Mouse (Mus musculus): Measurements from ENCODE around the gene Chn1. TPM values are rescaled to one million over a fixed set of nuclear protein-coding genes. Genes with fewer than 3 reads are reported as not detected.

Chn1 gene
- total and polyA plus RNA-seq, 3 experiments, result 4.2 to 17.0 (median 9.9) TPM

- peaks cover 12 to 16% of the 10 kb centered on the region in 2 experiments for H3K4me1 ChIP-seq (ENCODE audit: control insufficient read depth in 1 of 2, insufficient read depth in 2 of 2)
- H3K27ac ChIP-seq (ENCODE audit: insufficient read depth, low read depth), result no peak overlapping the region
- H3K4me2 ChIP-seq (ENCODE audit: insufficient read depth, low read depth, poor library complexity, severe bottlenecking), result peak overlapping the region; percentile 44
- in situ Hi-C loops (cut with MboI; ENCODE audit: low pct_ligation_motif_present, low pct_unique_long_range_greater_than_20kb, low sequenced_read_pairs), result loop anchor here (25.0 kb wide), 2 partner anchors 395 to 1070 kb away; partner anchors contain the start of genes Evx2 and Hoxd13
- DNase-seq (ENCODE audit: extremely low read depth), result peak; percentile 17
- dilution Hi-C loops (cut with MboI; ENCODE audit: extremely low pct_ligation_motif_present, extremely low pct_unique_long_range_greater_than_20kb, low sequenced_read_pairs), result no loop called here
- no peaks in the 10 kb centered on the region for H3K79me2 ChIP-seq (replicated peaks; ENCODE audit: control insufficient read depth, extremely low read depth, insufficient read depth, poor library complexity, severe bottlenecking)
- TF ChIP-seq MEF2A (IDR thresholded peaks at IDR 0.05; ENCODE audit: borderline replicate concordance, low read depth, low read length), result no peak
- TF ChIP-seq BHLHE40 (IDR thresholded peaks at IDR 0.05; ENCODE audit: low read depth, low read length), result 0 out of 2 replicates have a peak, but pooled peaks have one; percentile 28
- H3K9ac ChIP-seq (ENCODE audit: insufficient read depth, low read depth), result no peak overlapping the region
- no peaks in the 10 kb centered on the region for H3K36me3 ChIP-seq (replicated peaks in 1 of 2; ENCODE audit: control insufficient read depth in 1 of 2, insufficient read depth in 1 of 2, low read length in 1 of 2)
- no peaks in the 10 kb centered on the region for H3K9me3 ChIP-seq (replicated peaks; ENCODE audit: low read length)
- no peak overlapping the region for H3K4me3 ChIP-seq (replicated peaks in 1 of 3; ENCODE audit: low read depth in 2 of 3, low read length in 2 of 3, poor library complexity in 1 of 3)
- peaks cover 1% of the 10 kb centered on the region for H3K27me3 ChIP-seq (replicated peaks)
Measured at GRCm38 (mm10) chr2:73592231-73593100, 182.7 kb downstream of the Chn1 start.

GRCm38 (mm10) chr2:73591246-73591645, 183.9 kb downstream of the Chn1 start:
- in situ Hi-C loops (cut with MboI; ENCODE audit: low pct_ligation_motif_present, low pct_unique_long_range_greater_than_20kb, low sequenced_read_pairs) (loop anchor here (25.0 kb wide), 2 partner anchors 396 to 1071 kb away; partner anchors contain the start of genes Evx2 and Hoxd13), dilution Hi-C loops (cut with MboI; ENCODE audit: extremely low pct_ligation_motif_present, extremely low pct_unique_long_range_greater_than_20kb, low sequenced_read_pairs) (no loop called here)
- Histone ChIP-seq H3K9me3 (replicated peaks; ENCODE audit: low read length) (no peaks in the 10 kb centered on the region), H3K27me3 (replicated peaks) (peaks cover 1% of the 10 kb centered on the region), H3K4me3 (replicated peaks in 1 of 3; ENCODE audit: low read depth in 2 of 3, low read length in 2 of 3, poor library complexity in 1 of 3) (no peak overlapping the region), H3K27ac (ENCODE audit: insufficient read depth, low read depth) (no peak overlapping the region), H3K79me2 (replicated peaks; ENCODE audit: control insufficient read depth, extremely low read depth, insufficient read depth, poor library complexity, severe bottlenecking) (no peaks in the 10 kb centered on the region), H3K4me2 (ENCODE audit: insufficient read depth, low read depth, poor library complexity, severe bottlenecking) (no peak overlapping the region), H3K4me1 (ENCODE audit: control insufficient read depth in 1 of 2, insufficient read depth in 2 of 2) (peaks cover 12 to 16% of the 10 kb centered on the region in 2 experiments), H3K9ac (ENCODE audit: insufficient read depth, low read depth) (no peak overlapping the region), H3K36me3 (replicated peaks in 1 of 2; ENCODE audit: control insufficient read depth in 1 of 2, insufficient read depth in 1 of 2, low read length in 1 of 2) (no peaks in the 10 kb centered on the region)
- no peak for DNase-seq (ENCODE audit: extremely low read depth)
- no peak for TF ChIP-seq ETS1 (conservative IDR thresholded peaks at IDR 0.05; ENCODE audit: low read depth, low read length)
- TF ChIP-seq GABPA (IDR thresholded peaks at IDR 0.05; ENCODE audit: insufficient replicate concordance, low read depth, low read length), result no peak
- TF ChIP-seq IRF4 (IDR thresholded peaks at IDR 0.05; ENCODE audit: low read depth, low read length), result no peak
- no peak for TF ChIP-seq MXI1 (IDR thresholded peaks at IDR 0.05; ENCODE audit: low read depth, low read length)
- TF ChIP-seq PAX5 (IDR thresholded peaks at IDR 0.05; ENCODE audit: low read length), result no peak
- no peak for TF ChIP-seq HCFC1 (IDR thresholded peaks at IDR 0.05; ENCODE audit: low read depth, low read length)
- no peak for TF ChIP-seq USF2 (conservative IDR thresholded peaks at IDR 0.05; ENCODE audit: low read depth, low read length)
- TF ChIP-seq CHD1 (IDR thresholded peaks at IDR 0.05; ENCODE audit: low read depth, low read length), result no peak
- TF ChIP-seq EP300 (IDR thresholded peaks at IDR 0.05; ENCODE audit: low read length), result no peak
- no peak for TF ChIP-seq TBP (conservative IDR thresholded peaks at IDR 0.05; ENCODE audit: low read depth, low read length)
- no peak for TF ChIP-seq CHD2 (IDR thresholded peaks at IDR 0.05; ENCODE audit: low read length)
- no peak for TF ChIP-seq KAT2A (IDR thresholded peaks at IDR 0.05; ENCODE audit: insufficient replicate concordance, low read length)
- no peak for TF ChIP-seq ZC3H11A (IDR thresholded peaks at IDR 0.05; ENCODE audit: low read depth, low read length)
- TF ChIP-seq JUND (conservative IDR thresholded peaks at IDR 0.05; ENCODE audit: low read depth, low read length), result no peak
- no peak for TF ChIP-seq MEF2A (IDR thresholded peaks at IDR 0.05; ENCODE audit: borderline replicate concordance, low read depth, low read length)
- no peak for TF ChIP-seq TCF12 (IDR thresholded peaks at IDR 0.05; ENCODE audit: low read depth, low read length)
- no peak for TF ChIP-seq ZNF384 (IDR thresholded peaks at IDR 0.05; ENCODE audit: low read depth, low read length)
- TF ChIP-seq NRF1 (IDR thresholded peaks at IDR 0.05; ENCODE audit: low read depth, low read length), result no peak
- TF ChIP-seq ZMIZ1 (IDR thresholded peaks at IDR 0.05; ENCODE audit: low read depth, low read length), result no peak
- no peak for TF ChIP-seq RCOR1 (conservative IDR thresholded peaks at IDR 0.05; ENCODE audit: low read depth, low read length)
- TF ChIP-seq CTCF (conservative IDR thresholded peaks at IDR 0.05 in 1 of 2, IDR thresholded peaks at IDR 0.05 in 1 of 2; ENCODE audit: low read depth in 2 of 2, low read length in 2 of 2), result peak in 1 of 2 experiments; percentile 35; a peak in 1 of 4 replicates
- TF ChIP-seq MAFK (IDR thresholded peaks at IDR 0.05; ENCODE audit: insufficient replicate concordance, low read length), result no peak
- TF ChIP-seq BHLHE40 (IDR thresholded peaks at IDR 0.05; ENCODE audit: low read depth, low read length), result peak; percentile 45; the same call in 1 of the 2 replicates
- peak; percentile 28 for TF ChIP-seq RAD21 (IDR thresholded peaks at IDR 0.05; ENCODE audit: low read depth, low read length)
